Mouse (Mus musculus): ENCODE measurements at regions not wholly inside any gene's neighbourhood (a gene's known extent, or its start where the extent isn't known, plus 50 kb on each side); places are given as distances from the start of the nearest gene placed in this dataset.

DNA sequence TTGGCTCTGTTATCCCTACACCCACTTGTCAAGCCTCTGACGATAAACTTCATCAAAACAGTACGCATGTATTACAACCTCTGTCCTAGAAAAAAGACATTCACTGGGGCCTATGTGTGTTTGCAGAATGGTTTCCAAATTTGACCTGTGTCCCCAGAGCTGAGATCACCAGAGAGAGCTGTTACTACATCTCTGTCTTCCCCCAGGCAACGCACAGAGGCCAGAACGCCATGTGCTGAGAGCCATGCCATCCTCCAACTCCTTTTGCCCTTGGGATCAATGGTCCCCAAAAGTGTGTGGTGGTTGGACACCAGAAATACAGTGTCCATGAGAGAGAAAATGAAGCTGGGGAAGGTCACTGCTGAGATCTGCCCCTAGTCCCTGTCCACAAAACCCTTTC is 137.1 kb downstream of the Tomm20 start:
- no peak for ATAC-seq

DNA sequence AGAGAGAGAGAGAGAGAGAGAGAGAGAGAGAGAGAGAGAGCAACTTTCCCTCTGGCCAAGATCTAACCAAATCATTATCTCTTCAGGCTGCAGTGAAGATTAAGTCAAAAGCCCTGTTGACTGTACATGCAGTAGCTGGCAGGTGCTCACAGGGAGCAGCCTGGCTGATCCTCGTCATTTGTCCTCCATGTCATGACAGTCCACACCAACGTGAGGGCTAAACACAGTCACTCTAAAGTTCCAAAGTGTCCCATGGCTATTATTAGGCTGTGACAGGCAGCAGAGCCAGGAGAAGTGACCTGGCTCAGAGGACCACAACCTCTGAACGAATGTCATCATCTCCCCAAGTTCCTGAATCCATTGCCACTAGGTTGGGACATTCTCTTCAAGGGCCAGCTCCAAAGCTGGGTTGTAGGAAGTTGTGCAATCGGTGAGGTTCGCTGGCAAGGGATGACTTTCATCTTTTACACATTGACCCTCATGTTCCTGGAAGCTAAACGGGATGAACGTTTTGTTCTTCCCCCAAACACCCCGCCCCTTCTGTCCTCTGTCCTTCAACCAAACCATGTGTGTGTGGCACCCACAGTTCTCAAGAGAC is 138.4 kb downstream of the Tomm20 start:
- no peak for ATAC-seq

DNA sequence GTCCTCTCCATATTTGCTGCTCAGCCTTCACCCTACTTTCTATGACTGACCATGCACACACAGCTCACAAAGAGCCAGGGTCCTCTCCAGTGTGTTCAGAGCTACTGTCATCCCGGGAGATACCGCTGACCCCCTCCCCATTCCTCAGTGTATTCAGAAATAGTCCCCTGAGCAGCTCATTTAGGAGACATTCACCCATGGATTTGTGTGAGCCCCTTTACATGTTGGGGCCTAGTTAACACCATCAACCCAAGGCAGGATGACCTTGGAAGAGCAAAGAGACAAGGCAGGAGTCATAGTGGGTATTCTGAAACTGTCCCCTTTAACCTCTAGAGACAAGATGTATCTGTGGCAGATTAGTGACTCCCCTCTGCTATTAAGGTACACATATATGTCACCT is 139.1 kb downstream of the Tomm20 start:
- ATAC-seq: no peak

DNA sequence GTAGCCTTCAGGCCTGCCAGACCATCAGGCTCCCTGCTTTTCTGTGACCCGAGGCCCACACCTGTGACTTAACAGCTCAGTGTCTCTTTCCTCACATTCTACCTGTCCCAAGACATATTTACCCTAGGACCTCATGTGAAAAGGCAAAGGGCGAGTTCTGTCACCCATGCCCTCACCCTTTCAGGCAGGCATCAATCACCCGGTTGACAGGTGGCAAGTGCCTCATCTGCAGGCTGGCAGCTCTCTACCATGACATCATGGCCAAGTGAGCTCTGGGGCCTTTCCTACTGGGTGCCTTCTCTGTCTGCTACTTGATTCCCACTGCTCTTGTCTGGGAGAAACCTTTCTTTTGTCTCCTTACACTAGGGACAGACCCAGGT is 139.5 kb downstream of the Tomm20 start:
- ATAC-seq: no peak

DNA sequence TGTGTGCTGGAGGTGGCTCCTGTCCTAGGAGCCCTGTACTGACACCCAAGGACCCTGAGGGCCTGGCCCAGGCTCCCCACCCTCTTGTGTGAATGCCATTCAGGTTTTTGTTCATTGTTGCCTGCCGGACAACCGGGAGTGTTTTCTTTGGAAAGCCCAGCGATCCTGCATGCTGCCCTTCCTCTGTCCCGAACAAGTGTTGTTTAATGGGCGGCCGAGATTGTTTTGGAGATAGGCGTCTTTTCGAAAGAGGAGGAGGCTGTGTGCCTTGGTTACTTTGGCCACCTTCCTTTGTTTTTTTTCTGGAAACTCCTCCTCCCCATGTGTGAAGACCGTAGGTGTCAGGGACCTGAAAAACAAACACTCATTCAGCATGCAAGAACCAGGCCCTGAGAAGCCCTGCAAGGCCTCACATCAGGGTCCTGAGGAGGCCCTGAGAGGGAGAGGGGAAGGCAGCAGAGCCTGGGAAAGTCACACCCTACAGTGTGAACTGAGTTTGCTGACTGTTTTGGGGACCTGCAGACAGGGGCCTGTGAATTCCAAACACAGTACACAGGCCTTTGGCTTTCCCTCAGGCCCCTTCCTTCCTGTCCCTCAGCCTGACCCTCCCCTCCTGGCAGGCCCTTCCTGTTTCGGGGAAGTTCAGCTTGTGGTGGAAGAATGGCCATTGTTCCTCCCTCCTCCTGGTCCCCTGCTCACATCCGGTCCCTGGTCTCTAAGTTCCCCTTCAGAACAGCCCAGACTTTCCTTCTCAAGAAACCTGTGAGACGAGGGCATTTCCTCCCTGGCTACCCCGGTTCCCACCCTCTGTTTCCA is 140.1 kb downstream of the Tomm20 start:
- ATAC-seq: peak; percentile 72

DNA sequence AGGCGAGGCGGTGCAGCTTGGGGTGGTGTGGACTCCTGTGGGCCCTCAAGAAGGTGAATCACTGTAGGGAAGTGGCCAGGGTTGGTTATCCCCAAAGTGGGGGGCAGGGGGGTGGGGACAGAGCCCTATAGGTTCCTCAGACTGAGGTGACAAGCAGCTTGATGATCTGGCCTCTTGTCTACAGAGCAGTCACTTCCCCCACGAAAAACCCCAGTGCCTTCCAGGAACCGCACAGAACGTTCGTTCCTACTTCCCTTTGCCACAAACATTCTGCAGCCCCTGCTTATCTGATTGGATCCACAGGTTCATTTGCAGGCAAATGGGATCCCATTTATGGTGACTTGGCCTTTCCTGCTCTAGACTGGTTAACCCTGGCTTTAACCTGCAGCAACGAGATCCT is 141.5 kb downstream of the Tomm20 start:
- ATAC-seq: no peak

DNA sequence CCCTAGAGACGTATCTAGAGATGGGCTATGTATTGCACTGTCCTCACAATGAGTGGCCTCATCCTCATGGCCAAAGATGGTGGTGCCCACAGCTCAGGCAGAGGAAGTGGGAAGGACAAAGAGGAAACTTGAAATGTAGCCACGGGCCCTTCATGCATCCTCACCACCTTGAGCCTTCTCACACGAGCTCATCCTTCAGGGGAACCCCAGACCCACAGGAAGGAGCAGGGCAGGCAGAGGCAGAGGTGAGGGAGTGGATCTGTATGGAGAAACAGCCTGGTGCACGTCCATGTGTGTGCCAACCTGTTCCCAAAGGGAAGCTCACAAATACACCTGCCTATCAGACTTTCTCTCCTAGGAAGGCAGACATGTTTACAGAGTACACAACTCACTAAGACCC is 143.0 kb downstream of the Tomm20 start:
- ATAC-seq: no peak

DNA sequence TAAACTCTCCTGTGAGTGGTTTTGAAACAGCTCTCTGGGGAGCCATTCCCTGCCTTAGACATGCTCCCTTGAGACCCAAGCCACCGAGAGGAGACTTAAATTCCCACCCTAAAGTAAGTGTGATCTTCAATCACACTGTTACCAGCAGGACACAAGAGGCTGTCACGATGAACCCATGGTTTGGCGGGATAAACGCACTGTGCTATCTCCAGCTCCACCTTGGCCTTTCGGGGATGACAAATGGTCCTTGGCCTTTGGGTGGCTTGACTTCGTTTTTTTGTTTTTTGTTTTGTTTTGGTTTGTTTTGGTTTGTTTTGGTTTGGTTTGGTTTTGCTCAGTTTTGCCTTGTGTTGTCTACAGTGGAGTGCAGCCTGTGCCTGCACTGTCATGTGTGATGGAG is 144.7 kb downstream of the Tomm20 start:
- ATAC-seq: no peak

DNA sequence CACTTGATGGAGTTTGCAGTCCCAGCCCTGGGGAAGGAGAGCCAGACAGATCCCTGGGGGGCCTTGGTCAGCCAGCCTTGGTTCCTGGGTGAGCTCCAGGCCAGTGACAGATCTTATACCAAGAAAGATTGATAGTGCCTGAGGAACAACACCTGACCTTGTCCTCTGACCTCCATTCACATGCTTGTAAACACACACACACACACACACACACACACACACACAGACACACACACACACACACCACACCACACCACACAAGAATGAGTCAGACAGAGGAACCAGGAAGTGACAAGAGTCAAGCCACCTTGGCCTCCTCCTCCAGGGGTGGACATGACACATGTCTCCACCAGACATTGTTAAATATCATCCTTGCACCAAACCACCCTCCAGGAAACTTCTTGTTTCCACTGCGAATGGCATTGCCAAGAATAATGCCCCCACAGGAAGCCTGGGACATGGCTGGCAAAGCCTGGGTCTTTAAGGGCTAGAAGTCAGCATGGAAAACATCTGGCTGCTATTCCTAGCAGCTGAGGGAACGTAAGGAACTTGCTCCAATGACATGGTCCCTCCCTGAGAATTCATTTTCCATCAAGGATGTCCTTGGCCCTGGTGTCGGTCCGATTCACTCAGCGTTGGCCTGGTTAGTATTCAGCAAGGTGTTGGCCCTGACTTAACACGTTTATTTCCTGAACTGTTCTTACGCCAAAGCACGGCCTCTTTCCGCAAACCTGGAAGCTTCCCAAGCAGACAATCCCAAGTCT is 147.9 kb downstream of the Tomm20 start:
- ATAC-seq: peak; percentile 48

DNA sequence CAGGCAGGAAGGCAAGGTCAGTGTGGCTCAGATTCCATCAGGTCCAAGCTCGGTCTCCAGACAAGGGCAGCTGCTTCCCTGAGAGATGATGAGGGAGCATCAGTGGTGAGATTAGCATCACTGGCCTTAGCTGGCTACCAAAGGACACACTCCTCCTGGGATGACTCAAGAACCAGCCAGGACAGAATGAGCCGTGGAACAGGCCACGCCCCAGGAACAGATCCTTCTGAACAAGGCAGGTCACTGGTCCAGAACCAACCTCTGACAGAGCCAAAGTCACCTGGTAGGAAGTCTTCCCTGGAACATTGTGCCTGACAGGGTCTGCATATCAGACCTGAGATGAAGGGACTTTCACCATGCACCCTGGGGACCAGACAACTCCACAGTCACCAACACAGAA is 152.0 kb downstream of the Tomm20 start:
- ATAC-seq: no peak

DNA sequence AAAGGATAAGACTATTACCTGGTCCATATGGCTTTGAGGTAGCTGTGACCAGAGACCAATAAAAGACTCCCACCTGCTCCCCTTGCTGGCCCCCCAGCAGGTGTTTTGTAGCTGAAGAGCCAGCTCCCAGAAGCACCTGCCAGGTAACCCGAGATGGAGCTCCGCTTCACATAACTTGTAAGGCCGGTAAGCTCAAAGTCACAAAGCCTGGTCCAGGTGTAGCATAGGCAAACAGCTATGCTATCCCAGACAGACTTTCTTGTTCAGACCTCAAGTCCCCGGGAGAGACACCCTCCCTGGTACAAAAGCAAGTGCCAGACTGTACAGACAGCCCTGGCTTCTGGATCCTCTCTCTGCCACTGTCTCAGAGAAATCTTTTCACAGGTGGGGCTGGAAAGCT is 154.6 kb downstream of the Tomm20 start:
- no peak for ATAC-seq

DNA sequence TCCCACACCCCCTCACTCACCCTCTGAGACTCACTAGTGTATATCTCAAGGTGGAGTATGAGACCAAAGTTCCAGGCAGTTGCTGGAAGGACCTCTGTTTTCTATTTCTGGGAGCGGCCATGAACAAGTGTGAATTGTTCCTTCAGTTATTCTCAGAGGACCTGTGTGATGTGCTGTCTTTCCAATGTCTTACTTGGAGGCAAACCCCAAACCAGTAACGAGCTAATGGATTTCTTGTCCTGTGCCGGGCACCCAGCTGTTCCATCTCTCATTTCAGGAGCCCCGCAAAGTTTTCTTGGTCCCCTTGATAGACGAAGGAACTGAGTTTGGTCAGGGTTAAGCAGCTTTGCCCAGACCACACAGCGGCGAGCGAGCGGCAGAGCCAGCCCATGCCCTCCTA is 155.4 kb downstream of the Tomm20 start:
- ATAC-seq: no peak

DNA sequence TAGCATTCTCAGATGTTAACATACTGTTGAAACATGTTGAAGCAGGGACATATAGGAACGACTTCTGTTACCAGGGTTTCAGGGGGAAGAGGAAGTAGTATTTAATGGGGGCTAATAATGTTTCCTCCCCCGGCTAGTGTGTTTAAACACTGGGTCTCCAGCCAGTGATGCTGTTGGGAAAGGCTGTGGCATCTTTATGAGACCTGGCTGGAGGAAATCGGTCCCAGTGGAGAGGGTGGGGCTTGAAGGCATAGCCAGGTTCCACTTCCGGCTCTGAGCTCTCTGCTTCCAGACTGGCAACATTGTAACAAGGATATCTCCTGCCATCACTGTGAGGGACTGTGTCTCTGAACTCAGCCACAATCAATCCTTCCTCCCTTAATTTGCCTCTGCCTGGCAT is 156.6 kb downstream of the Tomm20 start:
- ATAC-seq: no peak

DNA sequence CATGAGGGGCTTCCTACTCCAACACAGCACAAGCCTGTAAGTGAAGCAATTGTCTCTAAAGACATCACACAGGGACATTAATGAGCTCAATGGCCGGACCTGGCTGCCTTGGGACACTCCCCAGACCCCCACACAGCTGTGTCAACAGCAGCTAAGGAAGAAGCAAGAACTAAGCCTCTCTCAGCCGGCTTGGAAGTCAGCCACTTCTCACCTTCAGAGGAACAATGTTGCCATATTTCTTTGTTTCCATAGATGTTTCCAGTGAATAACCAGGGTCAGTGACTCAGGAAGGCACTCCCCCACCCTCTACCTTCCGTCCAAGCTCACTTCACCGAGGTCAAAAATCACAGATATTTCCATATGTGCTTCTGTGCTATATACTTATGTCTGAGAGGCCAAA is 157.0 kb downstream of the Tomm20 start:
- no peak for ATAC-seq

DNA sequence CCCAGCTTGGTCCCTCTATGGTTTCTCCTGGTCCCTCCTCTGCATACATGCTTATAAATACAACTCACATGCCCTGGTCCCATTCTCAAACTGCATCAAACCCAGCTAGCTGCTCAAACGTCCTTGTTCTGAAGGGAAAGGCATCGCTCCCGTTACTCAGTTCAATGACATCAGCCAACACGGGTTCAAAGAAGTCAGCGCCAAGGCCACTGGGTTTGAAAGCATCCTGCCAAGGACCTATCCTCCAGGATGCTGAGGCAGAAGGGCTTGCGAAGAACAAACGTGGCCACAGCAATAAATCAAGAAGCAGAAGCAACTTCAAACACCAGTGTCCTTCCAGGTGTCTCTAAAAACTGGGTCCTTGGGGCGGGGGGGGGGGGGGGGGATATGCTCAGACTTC is 158.2 kb downstream of the Tomm20 start:
- ATAC-seq: no peak

DNA sequence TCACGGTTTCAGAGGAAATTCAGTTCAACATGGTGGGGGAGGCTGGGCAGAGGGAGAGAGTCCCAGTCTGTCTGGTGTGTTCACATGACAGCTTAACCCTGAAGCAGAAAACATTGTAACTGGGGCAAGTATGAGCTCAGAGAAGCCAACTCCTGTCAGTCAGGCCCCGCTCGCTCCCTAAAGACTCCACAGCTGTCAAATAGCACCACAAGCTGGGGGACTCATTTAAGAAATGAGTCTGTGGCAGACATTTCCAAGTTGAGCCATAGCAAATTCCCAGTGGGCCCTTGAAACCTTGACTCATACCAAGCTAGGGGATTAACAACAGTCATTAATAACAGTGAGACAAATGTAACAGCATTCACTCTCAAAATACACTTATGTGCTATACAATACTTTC is 160.4 kb downstream of the Tomm20 start:
- no peak for ATAC-seq

DNA sequence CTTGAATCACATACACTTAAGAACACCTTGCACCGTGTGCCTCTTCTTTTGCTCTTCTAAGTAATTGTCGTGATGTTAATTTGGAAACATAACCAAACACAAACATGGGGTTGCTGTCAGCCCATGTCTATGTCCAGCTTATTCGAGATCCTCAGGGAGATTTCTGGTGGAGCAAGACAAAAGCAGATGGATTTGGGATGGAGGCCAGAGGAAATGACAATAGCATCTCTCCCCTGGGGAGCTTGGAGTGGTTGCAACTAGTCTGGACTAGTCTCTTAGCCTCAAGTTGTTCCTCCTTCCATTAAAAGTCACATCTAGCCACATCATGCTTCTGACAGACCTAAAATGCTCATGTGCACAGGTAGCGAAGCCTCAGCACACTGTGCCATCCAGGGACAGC is 161.0 kb downstream of the Tomm20 start:
- no peak for ATAC-seq

DNA sequence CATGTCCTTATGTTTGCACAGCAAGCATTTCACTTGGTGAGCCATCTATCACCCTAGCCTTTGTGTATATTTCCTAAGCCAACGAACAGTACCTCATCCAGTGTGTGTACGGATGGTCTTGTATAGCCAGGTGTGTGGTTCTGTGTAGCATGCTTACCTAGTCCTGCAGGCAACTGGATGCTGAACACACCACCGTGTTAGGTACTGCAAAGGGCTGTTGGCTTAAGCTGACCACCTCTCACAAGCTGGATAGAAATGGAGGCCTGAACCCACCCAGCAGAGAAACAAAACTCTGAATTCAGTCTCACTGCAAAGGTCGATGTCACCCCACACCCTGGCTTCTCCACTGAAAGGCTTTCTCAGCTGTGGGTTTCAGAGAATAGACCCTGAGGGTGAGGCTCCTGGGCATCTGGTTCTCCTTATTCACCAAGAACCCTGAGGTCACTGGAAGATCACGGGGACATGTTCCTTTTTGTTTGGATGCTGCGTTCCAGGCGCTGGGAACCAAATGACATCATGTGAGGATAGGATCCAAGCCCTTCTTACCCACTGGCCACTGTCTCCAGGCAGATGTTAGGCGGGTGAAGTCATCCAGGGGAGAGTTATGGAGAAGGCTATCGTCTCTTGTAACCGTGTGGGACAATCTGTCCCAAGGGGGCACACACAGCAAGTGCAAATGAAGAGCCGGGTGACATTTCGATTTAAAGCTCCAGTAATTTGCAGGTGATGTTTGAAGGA is 161.8 kb downstream of the Tomm20 start:
- no peak for ATAC-seq

DNA sequence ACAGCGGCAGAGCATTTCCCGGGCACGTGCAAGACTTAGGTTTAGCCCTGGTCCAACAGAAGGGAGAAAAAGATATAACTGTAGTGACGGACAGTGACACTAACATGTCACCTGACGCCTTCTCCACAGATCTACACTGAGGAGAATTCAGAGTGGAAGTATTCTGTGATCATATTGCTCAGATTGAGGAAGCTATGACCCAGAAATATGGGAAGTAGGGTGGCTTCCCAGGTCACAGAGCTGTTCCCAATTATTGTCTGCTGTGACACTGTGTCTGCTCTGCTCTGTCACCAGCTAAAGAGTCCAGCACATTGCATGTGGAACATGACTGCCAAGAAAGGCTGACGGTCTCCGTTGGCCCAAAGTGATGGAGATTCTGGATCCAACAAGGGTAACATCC is 167.0 kb downstream of the Tomm20 start:
- no peak for ATAC-seq

DNA sequence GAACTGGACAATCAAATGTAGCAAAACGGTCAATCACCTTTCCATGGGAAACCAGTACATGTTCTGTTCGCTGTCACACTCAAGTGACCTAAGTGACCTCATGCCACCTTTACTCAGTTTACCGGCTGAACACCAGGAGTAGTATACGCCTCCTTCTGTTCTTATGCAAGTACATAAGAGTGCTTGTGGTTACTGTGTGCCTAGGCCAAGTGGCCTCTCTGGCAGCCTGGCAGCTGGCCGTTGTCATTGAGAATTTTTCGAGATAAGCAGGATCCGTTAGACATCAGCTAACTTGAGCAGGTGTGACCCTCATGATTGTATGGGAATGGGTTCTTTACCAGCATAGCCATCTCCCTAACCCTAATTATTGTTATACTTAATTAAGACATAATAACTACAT is 167.5 kb downstream of the Tomm20 start:
- ATAC-seq: no peak

DNA sequence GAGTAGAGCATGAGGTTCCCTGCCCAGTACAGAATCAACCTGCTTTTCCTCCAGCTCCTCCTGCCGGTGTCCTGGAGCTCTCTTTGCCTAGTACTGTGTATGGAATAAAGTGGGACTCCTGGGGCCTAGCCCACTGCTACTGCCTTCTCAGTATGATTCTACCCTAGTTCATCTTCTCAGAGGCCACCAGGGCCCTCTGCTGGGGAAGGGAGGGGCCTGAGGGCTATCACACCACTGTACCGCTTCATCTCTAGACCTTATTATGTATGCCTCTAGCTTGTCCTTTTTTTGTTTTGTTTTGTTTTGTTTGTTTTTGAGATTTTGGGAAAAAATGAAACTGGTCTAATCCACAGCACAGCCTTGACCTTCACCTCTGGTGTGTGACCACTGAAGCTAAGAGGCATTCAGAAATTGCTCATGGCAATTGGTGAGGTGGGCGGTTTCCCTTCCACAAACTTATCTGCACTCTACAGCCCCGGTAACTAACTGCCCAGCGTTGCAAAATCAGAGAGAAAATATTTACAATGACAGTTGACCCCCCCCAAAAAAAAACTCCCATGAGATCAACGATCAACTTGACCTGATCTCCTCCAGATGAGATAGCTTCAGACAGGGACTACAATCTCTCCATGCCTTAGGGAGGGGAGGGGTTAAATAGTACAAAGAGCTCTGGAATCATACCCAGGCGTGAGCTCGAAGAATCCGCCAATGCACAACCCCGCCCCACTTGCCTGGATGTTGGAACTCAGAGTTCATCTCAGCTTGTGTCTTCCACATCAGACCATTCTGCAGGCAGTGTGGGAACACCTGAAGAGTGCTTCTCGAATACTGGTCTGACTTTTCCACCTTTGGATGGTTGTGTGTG is 168.8 kb downstream of the Tomm20 start:
- ATAC-seq: no peak

DNA sequence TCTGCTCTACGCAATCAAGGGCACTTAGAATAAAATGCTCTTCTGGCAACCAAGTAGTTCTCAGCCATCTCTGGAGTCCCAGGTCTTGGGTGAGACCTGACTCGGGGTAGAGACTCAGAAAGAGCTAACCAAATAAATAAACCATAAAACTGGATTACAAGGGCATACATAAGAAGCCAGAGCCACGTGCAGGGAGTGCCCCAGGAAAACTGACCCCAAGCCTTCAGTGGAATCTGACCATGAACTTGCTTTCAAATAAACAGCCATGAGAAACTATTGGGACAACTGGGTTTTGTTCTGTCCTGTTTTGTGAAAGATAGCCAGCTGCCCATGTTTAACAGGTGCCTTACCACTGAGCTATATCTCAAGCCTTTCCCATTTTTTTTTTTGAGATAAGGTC is 170.3 kb downstream of the Tomm20 start:
- no peak for ATAC-seq
